Mouse (Mus musculus) brain, embryonic 14.5 days (tissue): ENCODE data around the gene Rtn3.

Experiments
- CTCF ChIP-seq: fragments of 200-500 bp; IDR thresholded peaks from 2 replicates; pipeline ENCODE4 v1.5.1; 2012; ENCODE audit warnings: inconsistent platforms, mild to moderate bottlenecking, moderate library complexity, borderline replicate concordance; ENCODE audit not compliant: insufficient read depth, insufficient read length; ENCODE audit errors: extremely low read depth
- POLR2A ChIP-seq: fragments of 200-500 bp; IDR thresholded peaks from 2 replicates; pipeline ENCODE4 v1.6.1; 2012; ENCODE audit warnings: mild to moderate bottlenecking, inconsistent platforms, borderline replicate concordance; ENCODE audit not compliant: poor library complexity, insufficient read depth, insufficient read length, severe bottlenecking; ENCODE audit errors: extremely low read depth

- TF ChIP-seq POLR2A (no peak), CTCF (no peak)
These were observed 59.0 kb downstream of the Rtn3 start for GRCm38 (mm10) chr19:7424131-7424530.
